Mouse (Mus musculus) small intestine, adult 2 months (tissue): ENCODE measurements around the gene Sycp2.

ENCODE experiments used
- CTCF ChIP-seq: fragments of 200-500 bp; IDR thresholded peaks from 2 replicates; pipeline ENCODE4 v1.5.1; 2012; ENCODE audit warnings: low read depth, mild to moderate bottlenecking, control low read depth, inconsistent platforms, low read length, moderate library complexity, mixed read lengths; ENCODE audit not compliant: insufficient replicate concordance, insufficient read length; ENCODE audit errors: extremely low read depth
- POLR2A ChIP-seq: fragments of 200-500 bp; IDR thresholded peaks from 2 replicates; pipeline ENCODE4 v1.6.1; 2012; ENCODE audit warnings: low read depth, mild to moderate bottlenecking, control low read depth, inconsistent platforms, low read length, moderate library complexity

GRCm38 (mm10) chr2:178321271-178321670 is 86.2 kb downstream of the Sycp2 start:
- TF ChIP-seq POLR2A (no peak), CTCF (no peak)
